In the genomic region with DNA sequence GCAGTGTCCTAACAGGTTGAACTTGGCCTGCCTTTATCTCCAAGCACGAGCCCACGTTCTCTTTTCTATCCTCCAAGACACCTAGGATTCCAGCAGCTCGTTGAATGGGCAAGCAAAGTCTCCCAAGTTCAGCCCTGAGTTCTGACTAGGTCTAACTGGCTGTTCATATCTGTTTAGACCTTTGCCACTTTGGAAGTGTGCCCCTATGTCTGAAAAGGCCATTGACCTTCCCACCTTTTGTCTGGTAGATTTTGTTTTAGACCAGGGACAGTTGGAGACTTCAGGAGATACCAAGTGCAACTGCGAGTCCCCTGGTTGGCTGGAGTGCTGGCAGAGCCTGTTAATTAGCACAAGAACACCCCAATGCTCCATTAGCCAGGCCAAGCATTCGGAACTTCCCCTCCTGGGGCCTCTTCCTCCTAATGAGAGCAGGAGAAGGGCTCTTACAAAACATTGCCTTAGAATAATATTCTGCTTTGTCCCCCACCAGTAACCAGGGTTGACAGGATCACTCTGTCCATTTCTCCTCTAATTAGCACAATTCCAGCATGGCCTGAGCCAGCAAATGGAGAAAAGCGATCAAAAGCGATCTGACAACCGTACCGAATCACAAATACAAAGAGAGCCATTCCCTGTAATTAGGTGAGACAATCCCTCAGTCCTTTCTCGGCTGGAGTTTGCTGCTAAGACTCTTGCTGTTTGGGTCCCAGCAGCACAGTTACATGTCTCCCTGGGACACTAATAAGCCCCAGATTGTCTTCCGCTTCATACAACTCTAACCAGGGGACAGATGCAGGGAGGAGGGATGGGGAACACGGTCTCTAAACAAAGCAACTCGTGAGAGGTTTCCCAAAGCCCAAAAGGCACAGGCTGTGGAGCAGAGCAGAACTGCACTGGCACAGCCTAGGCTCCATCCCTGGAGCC, we compare ENCODE assay signal across 11 mouse cellular contexts. TPM values are rescaled to one million over a fixed set of nuclear protein-coding genes. Genes with fewer than 3 reads are reported as not detected.
A peak's percentile ranks its signal among the peaks of the same experiment; 100 is the strongest.
DNase-seq lines count a peak whose midpoint lies in the region; ATAC-seq and TF ChIP-seq lines count a peak whose summit lies in the region.
"Had no signal": no experiment of that assay in that cellular context is flagged by ENCODE, and none has a peak within 500 bp of the region (broad histone marks: within the 10 kb centered on the region; RNA-seq: fewer than 3 reads in every experiment).

No protein-coding gene starts in this region.

- no peaks in the 10 kb centered on the region; the same call in 1 of the 2 replicates for H3K27me3 ChIP-seq in embryonic facial prominence, embryonic 12.5 days
- peaks cover 22% of the 10 kb centered on the region for H3K27me3 ChIP-seq in hindbrain, embryonic 15.5 days
- peaks cover 17% of the 10 kb centered on the region for H3K27me3 ChIP-seq in midbrain, embryonic 10.5 days (ENCODE audit: low read depth, poor library complexity, severe bottlenecking)

- no peak overlapping the region for H3K4me3 ChIP-seq in bone marrow macrophage, adult 2 months (ENCODE audit: insufficient read depth, low read length)
- H3K4me3 ChIP-seq in embryonic facial prominence, embryonic 12.5 days, result no peak overlapping the region
- H3K4me3 ChIP-seq in hindbrain, embryonic 15.5 days, result no peak overlapping the region
- no peak overlapping the region for H3K4me3 ChIP-seq in midbrain, embryonic 10.5 days
- H3K4me3 ChIP-seq: heart, embryonic 10.5 days had no signal

- no peaks in the 10 kb centered on the region for H3K9me3 ChIP-seq in embryonic facial prominence, embryonic 12.5 days
- H3K9me3 ChIP-seq in hindbrain, embryonic 15.5 days, result no peaks in the 10 kb centered on the region
- no peaks in the 10 kb centered on the region for H3K9me3 ChIP-seq in midbrain, embryonic 10.5 days (replicated peaks)
- H3K9me3 ChIP-seq: heart, embryonic 10.5 days had no signal

- no peak for TF ChIP-seq POLR2A in bone marrow macrophage, adult 2 months (IDR thresholded peaks at IDR 0.05; ENCODE audit: borderline replicate concordance, low read depth, low read length)

- 35% methylated on average over 13 of the region's 13 CpGs for WGBS in embryonic facial prominence, embryonic 12.5 days
- 26% methylated on average over 13 of the region's 13 CpGs for WGBS in hindbrain, embryonic 15.5 days
- 37% methylated on average over 13 of the region's 13 CpGs for WGBS in midbrain, embryonic 10.5 days

- peak overlapping the region; percentile 17; the same call in 1 of the 2 replicates for H3K27ac ChIP-seq in bone marrow macrophage, adult 2 months (ENCODE audit: insufficient read depth, low read depth, low read length)
- H3K27ac ChIP-seq in embryonic facial prominence, embryonic 12.5 days, result peak overlapping the region; percentile 65
- peak overlapping the region; percentile 14; the same call in 1 of the 2 replicates for H3K27ac ChIP-seq in hindbrain, embryonic 15.5 days (replicated peaks)
- peak overlapping the region; percentile 72 for H3K27ac ChIP-seq in midbrain, embryonic 10.5 days (replicated peaks)
- H3K27ac ChIP-seq: heart, embryonic 10.5 days; macrophage had no signal

- H3K4me1 ChIP-seq in bone marrow macrophage, adult 2 months (ENCODE audit: control insufficient read depth, insufficient read depth, low read length), result peaks cover 29% of the 10 kb centered on the region
- peaks cover 10% of the 10 kb centered on the region; the same call in 1 of the 2 replicates for H3K4me1 ChIP-seq in embryonic facial prominence, embryonic 12.5 days
- peaks cover 21% of the 10 kb centered on the region for H3K4me1 ChIP-seq in hindbrain, embryonic 15.5 days (replicated peaks)
- H3K4me1 ChIP-seq in midbrain, embryonic 10.5 days, result peaks cover 34% of the 10 kb centered on the region

- H3K36me3 ChIP-seq in embryonic facial prominence, embryonic 12.5 days, result 0 out of 2 replicates have a peak, but pooled peaks cover 2% of the 10 kb centered on the region
- H3K36me3 ChIP-seq in hindbrain, embryonic 15.5 days, result no peaks in the 10 kb centered on the region
- H3K36me3 ChIP-seq in midbrain, embryonic 10.5 days, result peaks cover 23% of the 10 kb centered on the region

- no peak for TF ChIP-seq CTCF in bone marrow macrophage, adult 2 months (IDR thresholded peaks at IDR 0.05; ENCODE audit: low read depth, low read length)

- peak; percentile 38 for DNase-seq in midbrain, embryonic 10.5 days (ENCODE audit: low spot score)
- DNase-seq in kidney, postnatal 14 days, result no peak
- no peak for DNase-seq in ovary, postnatal 36 days (ENCODE audit: low spot score)
- no peak for DNase-seq in spleen, adult 18-20 months
- DNase-seq in ovary, postnatal 10 days (ENCODE audit: low spot score), result no peak
- DNase-seq: kidney, postnatal 25 days had no signal

- H3K4me2 ChIP-seq in embryonic facial prominence, embryonic 12.5 days (replicated peaks), result no peak overlapping the region
- no peak overlapping the region for H3K4me2 ChIP-seq in hindbrain, embryonic 15.5 days

- peak; percentile 80 for ATAC-seq in embryonic facial prominence, embryonic 12.5 days (ENCODE audit: insufficient number of reproducible peaks, insufficient read depth, low FRiP score, low TSS enrichment)
- ATAC-seq in hindbrain, embryonic 15.5 days (ENCODE audit: low FRiP score, low read depth), result peak; percentile 86

- H3K9ac ChIP-seq in embryonic facial prominence, embryonic 12.5 days, result no peak overlapping the region
- no peak overlapping the region for H3K9ac ChIP-seq in hindbrain, embryonic 15.5 days

RNA-seq across cellular contexts. Expression of a gene that starts 37.4 kb away (rescaled TPM):
- not detected in 2 replicates for polyA plus RNA-seq in bone marrow macrophage, adult 2 months (2012; ENCODE audit: insufficient read depth, insufficient read length, missing spikeins)
- 6.6 and 8.4 TPM in 2 replicates for polyA plus RNA-seq in embryonic facial prominence, embryonic 12.5 days (2016; fragmentation: Nextera tagmentation; extraction: Ambion mirVana)
- 3.6 TPM in 2 replicates for polyA plus RNA-seq in hindbrain, embryonic 15.5 days (2015; fragmentation: Nextera tagmentation; extraction: Ambion mirVana)
- 1.0 and 1.9 TPM in 2 replicates for polyA plus RNA-seq in midbrain, embryonic 10.5 days (2016; fragmentation: Nextera tagmentation; extraction: Ambion mirVana)
- polyA plus RNA-seq: heart, embryonic 10.5 days; macrophage had no signal

Comparison
In these comparisons a context has a peak if more than half of its experiments do, and no peak if none do; other contexts are left out.
1. H3K27ac ChIP-seq: peak in every context shown above with its lines; median percentile 72 in midbrain, embryonic 10.5 days; 65 in embryonic facial prominence, embryonic 12.5 days; 17 in bone marrow macrophage, adult 2 months; 14 in hindbrain, embryonic 15.5 days.